Comparison of ENCODE assay signal across 14 mouse cellular contexts in the genomic region with DNA sequence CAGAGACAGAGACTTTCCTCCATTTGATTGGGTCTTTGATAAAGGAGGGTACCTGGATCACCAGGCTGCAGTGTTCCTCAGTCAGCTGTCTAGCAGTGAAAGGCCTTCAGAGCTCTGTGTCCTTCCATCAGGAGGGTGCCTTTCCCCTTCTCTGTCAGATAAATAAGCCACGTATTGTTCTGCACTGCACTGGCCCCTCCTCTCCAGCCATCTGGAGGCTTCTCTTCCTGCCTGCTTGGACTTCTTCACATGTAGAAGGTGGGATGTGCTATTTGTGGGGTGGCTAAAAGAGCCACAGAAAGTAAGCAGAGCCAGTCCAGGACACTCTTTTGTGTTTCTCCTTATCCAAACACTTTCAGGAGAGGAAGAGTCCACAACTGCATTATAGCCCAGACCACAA.
"Had no signal": no experiment of that assay in that cellular context is flagged by ENCODE, and none has a peak within 500 bp of the region (broad histone marks: within the 10 kb centered on the region; RNA-seq: fewer than 3 reads in every experiment).

No protein-coding gene starts in this region.

- H3K9me3 ChIP-seq: limb, embryonic 12.5 days; limb, embryonic 15.5 days had no signal

- H3K4me1 ChIP-seq: limb, embryonic 12.5 days; limb, embryonic 15.5 days had no signal

- H3K4me3 ChIP-seq: limb, embryonic 12.5 days; limb, embryonic 15.5 days had no signal

- DNase-seq: kidney, adult 18-20 months; kidney, adult 9 months; kidney, postnatal 14 days; kidney, postnatal 4 days; left cerebral cortex, postnatal 4 days; liver, postnatal 0 days; midbrain, embryonic 14.5 days; thymus, adult 18-20 months; thymus, postnatal 36 days had no signal

- ATAC-seq: liver, postnatal 0 days had no signal

- H3K4me2 ChIP-seq: limb, embryonic 12.5 days; limb, embryonic 15.5 days; liver, embryonic 11.5 days; midbrain, embryonic 11.5 days had no signal

- H3K36me3 ChIP-seq: limb, embryonic 12.5 days; limb, embryonic 15.5 days had no signal

- H3K27ac ChIP-seq: limb, embryonic 12.5 days; limb, embryonic 15.5 days; liver, embryonic 14.5 days had no signal

- H3K9ac ChIP-seq: limb, embryonic 12.5 days; limb, embryonic 15.5 days; liver, embryonic 14.5 days; liver, postnatal 0 days had no signal

- H3K27me3 ChIP-seq: limb, embryonic 12.5 days; limb, embryonic 15.5 days had no signal
